ENCODE assay signal across 14 mouse cellular contexts in genomic region chrX:12150425-12150824, GRCm38 (mm10). TPM values are rescaled to one million over a fixed set of nuclear protein-coding genes. Genes with fewer than 3 reads are reported as not detected.
DNase-seq lines count a peak whose midpoint lies in the region; ATAC-seq and TF ChIP-seq lines count a peak whose summit lies in the region.
"Had no signal": no experiment of that assay in that cellular context is flagged by ENCODE, and none has a peak within 500 bp of the region (broad histone marks: within the 10 kb centered on the region; RNA-seq: fewer than 3 reads in every experiment).

No protein-coding gene starts in this region.

- H3K27ac ChIP-seq in heart, embryonic 12.5 days (ENCODE audit: poor library complexity, severe bottlenecking), result no peak overlapping the region
- no peak overlapping the region for H3K27ac ChIP-seq in embryonic facial prominence, embryonic 13.5 days
- H3K27ac ChIP-seq in stomach, postnatal 0 days (replicated peaks), result no peak overlapping the region

- no peak for TF ChIP-seq EP300 in stomach, postnatal 0 days (optimal IDR thresholded peaks at IDR 0.05)

- peak overlapping the region; percentile 51 for H3K4me2 ChIP-seq in heart, embryonic 12.5 days
- peak overlapping the region; percentile 33 for H3K4me2 ChIP-seq in embryonic facial prominence, embryonic 13.5 days
- H3K4me2 ChIP-seq in stomach, postnatal 0 days (replicated peaks; ENCODE audit: low read depth), result no peak overlapping the region

- H3K36me3 ChIP-seq in heart, embryonic 12.5 days, result no peaks in the 10 kb centered on the region
- no peaks in the 10 kb centered on the region for H3K36me3 ChIP-seq in embryonic facial prominence, embryonic 13.5 days
- H3K36me3 ChIP-seq in stomach, postnatal 0 days (ENCODE audit: control insufficient read depth, insufficient read depth, low read length), result no peaks in the 10 kb centered on the region

- peak overlapping the region; percentile 30; the same call in 1 of the 2 replicates for H3K9ac ChIP-seq in heart, embryonic 12.5 days
- H3K9ac ChIP-seq in embryonic facial prominence, embryonic 13.5 days, result 0 out of 2 replicates have a peak overlapping the region, but pooled peaks have one; percentile 16
- no peak overlapping the region for H3K9ac ChIP-seq in stomach, postnatal 0 days (ENCODE audit: low read length)

- WGBS in heart, embryonic 12.5 days, result 8% methylated on average over 7 of the region's 7 CpGs
- 9% methylated on average over 7 of the region's 7 CpGs for WGBS in embryonic facial prominence, embryonic 13.5 days
- 46% methylated on average over 7 of the region's 7 CpGs for WGBS in stomach, postnatal 0 days

- no peak for DNase-seq in heart, postnatal 4 days
- peak; percentile 40 for DNase-seq in CD4-positive, CD25-positive, alpha-beta regulatory T cell, adult 2 months (ENCODE audit: low read depth, low spot score)
- DNase-seq in mesoderm, embryonic 11.5 days (ENCODE audit: low read depth, low spot score), result peak; percentile 76
- DNase-seq in stomach, postnatal 0 days (ENCODE audit: low spot score), result no peak
- DNase-seq in frontal cortex, postnatal 36 days (ENCODE audit: low spot score in 2 of 2), result no peak
- DNase-seq in lung, adult 18-20 months, result no peak
- DNase-seq: adrenal gland, adult 2 months; cerebellum, adult 9-10 months; kidney, postnatal 4 days; lung, adult 2 months; spleen, adult 18-20 months had no signal

- H3K4me1 ChIP-seq in heart, embryonic 12.5 days (replicated peaks), result peaks cover 44% of the 10 kb centered on the region
- H3K4me1 ChIP-seq in embryonic facial prominence, embryonic 13.5 days, result peaks cover 36% of the 10 kb centered on the region
- H3K4me1 ChIP-seq in stomach, postnatal 0 days (replicated peaks; ENCODE audit: control insufficient read depth, insufficient read depth), result no peaks in the 10 kb centered on the region

- TF ChIP-seq CTCF in stomach, postnatal 0 days (IDR thresholded peaks at IDR 0.05; ENCODE audit: low read depth), result no peak

- 0 out of 2 replicates have a peak, but pooled peaks have one; percentile 17 for ATAC-seq in heart, embryonic 12.5 days (ENCODE audit: insufficient number of reproducible peaks, low FRiP score)
- peak; percentile 56; the same call in 1 of the 2 replicates for ATAC-seq in embryonic facial prominence, embryonic 13.5 days (ENCODE audit: insufficient number of reproducible peaks, insufficient read depth, low FRiP score, low TSS enrichment, low read depth)
- no peak for ATAC-seq in stomach, postnatal 0 days (ENCODE audit: low FRiP score, low TSS enrichment)

- peaks cover 67% of the 10 kb centered on the region for H3K27me3 ChIP-seq in heart, embryonic 12.5 days (replicated peaks)
- peaks cover 82% of the 10 kb centered on the region for H3K27me3 ChIP-seq in embryonic facial prominence, embryonic 13.5 days
- no peaks in the 10 kb centered on the region for H3K27me3 ChIP-seq in stomach, postnatal 0 days (ENCODE audit: control insufficient read depth, insufficient read depth, low read length)
- H3K27me3 ChIP-seq: CH12.LX had no signal

- H3K4me3 ChIP-seq in heart, embryonic 12.5 days, result no peak overlapping the region
- H3K4me3 ChIP-seq in embryonic facial prominence, embryonic 13.5 days, result 0 out of 2 replicates have a peak overlapping the region, but pooled peaks have one; percentile 3
- H3K4me3 ChIP-seq in stomach, postnatal 0 days (ENCODE audit: low read depth, low read length), result no peak overlapping the region

- H3K9me3 ChIP-seq in heart, embryonic 12.5 days (replicated peaks), result no peaks in the 10 kb centered on the region
- H3K9me3 ChIP-seq in embryonic facial prominence, embryonic 13.5 days, result no peaks in the 10 kb centered on the region
- H3K9me3 ChIP-seq in stomach, postnatal 0 days (ENCODE audit: control insufficient read depth, low read length), result no peaks in the 10 kb centered on the region

RNA-seq across cellular contexts. Expression of gene Bcor, which starts 9.7 kb away (rescaled TPM):
- polyA plus RNA-seq in heart, embryonic 12.5 days (2016; fragmentation: Nextera tagmentation; extraction: Ambion mirVana), result 20.3 and 23.4 TPM in 2 replicates
- 10 to 100 TPM; 46.2 to 48.1 TPM for total RNA-seq in heart, postnatal 4 days (2021)
- 16.7 and 17.4 TPM in 2 replicates for polyA plus RNA-seq in embryonic facial prominence, embryonic 13.5 days (2015; fragmentation: Nextera tagmentation; extraction: Ambion mirVana)
- 4.7 and 5.5 TPM in 2 replicates for polyA plus RNA-seq in stomach, postnatal 0 days (2015; fragmentation: Nextera tagmentation; extraction: Ambion mirVana)

Comparison
In these comparisons a context has a peak if more than half of its experiments do, and no peak if none do; other contexts are left out.
1. DNase-seq: peak in CD4-positive, CD25-positive, alpha-beta regulatory T cell, adult 2 months (single experiment) and mesoderm, embryonic 11.5 days (single experiment); none in heart, postnatal 4 days (single experiment), stomach, postnatal 0 days (single experiment), frontal cortex, postnatal 36 days (0 of 2) and lung, adult 18-20 months (0 of 2).